Mouse (Mus musculus) C2C12 (cell line): ENCODE data around the gene 2610028H24Rik.

Source experiments
- CEBPB ChIP-seq: IDR thresholded peaks from one replicate; pipeline ENCODE4 v1.6.1; 2011; ENCODE audit warnings: low read depth, mild to moderate bottlenecking, control low read depth, moderate library complexity
- CTCF ChIP-seq: IDR thresholded peaks from one replicate; pipeline ENCODE4 v1.5.1; 2011; ENCODE audit not compliant: control insufficient read depth, insufficient read depth, insufficient read length
- FOSL1 ChIP-seq: IDR thresholded peaks from one replicate; pipeline ENCODE4 v1.8.0; 2011; ENCODE audit warnings: mild to moderate bottlenecking, low read length; ENCODE audit not compliant: poor library complexity, insufficient read depth, severe bottlenecking
- MAX ChIP-seq: IDR thresholded peaks from one replicate; pipeline ENCODE4 v1.6.1; 2011; ENCODE audit warnings: mild to moderate bottlenecking, control low read depth
- MYOD1 ChIP-seq: IDR thresholded peaks from one replicate; pipeline ENCODE4 v1.6.1; 2011; ENCODE audit warnings: low read depth; ENCODE audit not compliant: control insufficient read depth, insufficient read length
- MYOG ChIP-seq: IDR thresholded peaks from one replicate; pipeline ENCODE4 v1.6.1; 2011; ENCODE audit not compliant: control insufficient read depth, insufficient read length; ENCODE audit errors: extremely low read depth
- USF1 ChIP-seq: IDR thresholded peaks from one replicate; pipeline ENCODE4 v1.6.1; 2011; ENCODE audit warnings: low read depth, mild to moderate bottlenecking, control low read depth, moderate library complexity

DNA sequence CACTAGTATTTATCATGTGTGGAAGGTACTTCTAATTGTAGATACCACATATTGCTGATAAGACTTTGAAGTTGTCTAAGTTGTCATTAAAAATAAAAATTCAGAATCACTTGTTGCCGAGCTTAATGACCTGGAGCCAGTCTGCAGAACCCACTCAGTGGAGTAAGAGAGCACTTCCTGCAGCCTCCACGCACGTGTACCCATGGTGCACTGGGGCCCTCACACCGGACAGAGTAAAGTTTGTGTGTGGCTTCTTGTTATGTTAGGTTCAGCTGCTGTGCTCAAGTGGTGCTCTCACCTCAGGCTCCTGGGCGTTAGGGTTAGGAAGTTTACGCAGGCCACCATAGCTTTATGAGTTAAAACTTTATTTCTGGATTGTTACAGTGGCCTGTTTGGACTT is 46.6 kb downstream of the 2610028H24Rik start:
- no peak for TF ChIP-seq CTCF
- no peak for TF ChIP-seq MAX
- TF ChIP-seq USF1, result no peak
- no peak for TF ChIP-seq CEBPB
- no peak for TF ChIP-seq MYOD1
- no peak for TF ChIP-seq MYOG
- TF ChIP-seq FOSL1, result no peak
